Mouse (Mus musculus) hindbrain, postnatal 0 days (tissue): ENCODE data around the gene Car5a. TPM values are rescaled to one million over a fixed set of nuclear protein-coding genes. Genes with fewer than 3 reads are reported as not detected.

Source experiments
- ATAC-seq: fragments of 200-750 bp; cut with Nextera tagmentation; 2 replicates; pipeline ENCODE4 v1.8.0; 2017; ENCODE audit warnings: mild to moderate bottlenecking, moderate TSS enrichment, moderate library complexity
- DNase-seq: peaks from one replicate; pipeline ENCODE4 v3.0.0-alpha.2; 2015; ENCODE audit warnings: low spot score
- H3K27ac ChIP-seq: fragments of 300-500 bp; sonication (generic); 2 replicates; pipeline ENCODE4 v1.5.1; 2014; ENCODE audit warnings: mild to moderate bottlenecking
- H3K27me3 ChIP-seq: fragments of 300-500 bp; sonication (generic); 2 replicates; pipeline ENCODE4 v1.6.1; 2014; ENCODE audit warnings: low read length, mixed read lengths; ENCODE audit not compliant: insufficient read depth
- H3K36me3 ChIP-seq: fragments of 300-500 bp; sonication (generic); 2 replicates; pipeline ENCODE4 v1.6.1; 2014; ENCODE audit warnings: low read length, mixed read lengths; ENCODE audit not compliant: insufficient read depth
- H3K4me1 ChIP-seq: fragments of 300-500 bp; sonication (generic); 2 replicates; pipeline ENCODE4 v1.6.1; 2014; ENCODE audit warnings: antibody characterized with exemption, low read length, mixed read lengths; ENCODE audit not compliant: insufficient read depth
- H3K4me2 ChIP-seq: fragments of 300-500 bp; sonication (generic); 2 replicates; pipeline ENCODE4 v1.6.1; 2014; ENCODE audit warnings: low read depth, mild to moderate bottlenecking, low read length, moderate library complexity, mixed read lengths
- H3K4me3 ChIP-seq: fragments of 300-500 bp; sonication (generic); 2 replicates; pipeline ENCODE4 v1.5.1; 2014; ENCODE audit warnings: low read length
- H3K9ac ChIP-seq: fragments of 300-500 bp; sonication (generic); replicated peaks from 2 replicates; pipeline ENCODE4 v1.6.1; 2014; ENCODE audit warnings: mild to moderate bottlenecking, low read length, moderate library complexity, mixed read lengths
- H3K9me3 ChIP-seq: fragments of 300-500 bp; sonication (generic); 2 replicates; pipeline ENCODE4 v1.6.1; 2016; ENCODE audit warnings: low read length, mixed read lengths
- CTCF ChIP-seq: IDR thresholded peaks from 2 replicates; pipeline ENCODE4 v1.5.1; 2016; ENCODE audit warnings: antibody characterized with exemption, control low read depth, low read depth
- WGBS: fragments of 180-500 bp; shearing (Covaris S2); extraction: QIAGEN DNeasy Blood & Tissue Kit; methylation state at CpG from one replicate; pipeline ENCODE4 v1.1.7; 2014; 5-methylcytosine and 5-hydroxymethylcytosine counted together
- polyA plus RNA-seq: library from polyadenylated mRNA; unstranded; fragments of >200 nt; fragmentation: Nextera tagmentation; extraction: Ambion mirVana; gene quantifications from 2 replicates; pipeline ENCODE4 v1.2.1, GENCODE M21; 2015
- total RNA-seq: library from RNA; depleted of rRNA; stranded (reverse); fragments of >200 nt; gene quantifications from 2 replicates; pipeline ENCODE4 v1.2.3, GENCODE M21; 2014

Gene Car5a
- total and polyA plus RNA-seq, 2 experiments from 2014 or later: 0.23 to 0.42 TPM

DNA sequence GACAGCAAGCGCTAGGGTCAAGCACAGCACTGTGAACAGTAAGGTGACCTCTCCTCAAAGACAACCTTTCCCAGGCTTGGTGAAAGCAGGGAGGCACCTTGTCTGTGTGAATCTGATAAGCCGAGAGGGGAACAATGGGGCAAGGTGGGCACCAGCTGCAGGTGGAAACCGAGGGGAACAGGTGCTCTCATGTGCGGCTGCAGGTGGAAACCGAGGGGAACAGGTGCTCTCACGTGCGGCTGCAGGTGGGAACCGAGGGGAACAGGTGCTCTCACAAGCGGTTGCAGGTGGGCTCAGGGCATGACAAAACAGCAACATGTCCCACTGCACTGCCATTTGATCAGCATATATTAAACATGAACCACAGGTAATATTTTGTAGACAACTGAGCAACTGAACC, 47.5 kb downstream of the Car5a start:
- TF ChIP-seq CTCF: no peak
- ATAC-seq (no peak), DNase-seq (no peak)
- Histone ChIP-seq H3K9ac (peak overlapping the region; percentile 29; the same call in 1 of the 2 replicates), H3K4me2 (no peak overlapping the region), H3K4me3 (no peak overlapping the region), H3K4me1 (peaks cover 27% of the 10 kb centered on the region; the same call in 1 of the 2 replicates), H3K27me3 (no peaks in the 10 kb centered on the region), H3K27ac (peak overlapping the region; percentile 68; the same call in 1 of the 2 replicates), H3K36me3 (peaks cover 17% of the 10 kb centered on the region; the same call in 1 of the 2 replicates), H3K9me3 (no peaks in the 10 kb centered on the region)
- WGBS: 77% methylated on average over 9 of the region's 9 CpGs

DNA sequence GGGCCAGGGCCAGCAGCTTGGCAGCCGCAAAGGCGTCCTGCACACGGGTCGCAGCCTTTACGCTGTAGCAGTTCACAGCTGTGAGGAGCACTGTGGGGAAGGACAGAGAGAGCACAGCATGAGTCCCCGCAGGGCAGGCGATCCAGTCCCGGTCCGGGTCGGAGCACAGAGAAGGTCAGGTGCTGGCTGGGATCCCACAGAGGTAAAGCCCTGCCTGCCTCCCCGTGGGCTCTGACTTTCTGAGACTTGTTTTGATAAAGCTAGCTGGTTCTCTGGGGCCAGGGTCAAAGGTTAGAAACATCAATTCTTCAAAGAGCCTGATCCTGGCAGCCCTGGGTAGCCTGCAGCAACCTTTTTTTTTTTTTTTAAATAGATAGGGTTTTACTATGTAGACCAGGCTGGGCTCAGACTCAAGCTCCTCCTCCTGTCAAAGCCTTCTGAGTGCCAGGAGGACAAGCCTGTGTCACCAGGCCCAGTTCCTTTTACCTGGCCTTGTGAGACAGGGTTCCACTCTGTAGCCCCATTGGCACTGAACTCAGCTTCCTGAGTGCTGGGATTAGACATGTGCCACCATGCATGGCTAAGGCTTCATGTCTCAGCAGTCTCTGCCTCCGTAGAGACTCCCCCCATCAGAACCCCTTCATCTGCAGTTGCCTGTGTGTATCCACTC, 48.1 kb downstream of the Car5a start:
- 27% methylated on average over 12 of the region's 12 CpGs for WGBS
- Histone ChIP-seq H3K27ac (no peak overlapping the region), H3K36me3 (peaks cover 17% of the 10 kb centered on the region; the same call in 1 of the 2 replicates), H3K4me3 (no peak overlapping the region), H3K9me3 (no peaks in the 10 kb centered on the region), H3K4me1 (peaks cover 26% of the 10 kb centered on the region; the same call in 1 of the 2 replicates), H3K4me2 (0 out of 2 replicates have a peak overlapping the region, but pooled peaks have one; percentile 8), H3K9ac (no peak overlapping the region; the same call in 1 of the 2 replicates), H3K27me3 (no peaks in the 10 kb centered on the region)
- DNase-seq: no peak
- no peak for ATAC-seq
- no peak for TF ChIP-seq CTCF

- TF ChIP-seq CTCF: no peak
- Histone ChIP-seq H3K36me3 (peaks cover 17% of the 10 kb centered on the region; the same call in 1 of the 2 replicates), H3K27ac (no peak overlapping the region), H3K9ac (no peak overlapping the region; the same call in 1 of the 2 replicates), H3K9me3 (no peaks in the 10 kb centered on the region), H3K27me3 (no peaks in the 10 kb centered on the region), H3K4me2 (0 out of 2 replicates have a peak overlapping the region, but pooled peaks have one; percentile 8), H3K4me3 (no peak overlapping the region), H3K4me1 (peaks cover 24% of the 10 kb centered on the region; the same call in 1 of the 2 replicates)
- DNase-seq (peak; percentile 59), ATAC-seq (no peak)
- 49% methylated on average over 7 of the region's 7 CpGs for WGBS
Observed at GRCm38 (mm10) chr8:121895910-121896309, 48.8 kb downstream of the Car5a start.

DNA sequence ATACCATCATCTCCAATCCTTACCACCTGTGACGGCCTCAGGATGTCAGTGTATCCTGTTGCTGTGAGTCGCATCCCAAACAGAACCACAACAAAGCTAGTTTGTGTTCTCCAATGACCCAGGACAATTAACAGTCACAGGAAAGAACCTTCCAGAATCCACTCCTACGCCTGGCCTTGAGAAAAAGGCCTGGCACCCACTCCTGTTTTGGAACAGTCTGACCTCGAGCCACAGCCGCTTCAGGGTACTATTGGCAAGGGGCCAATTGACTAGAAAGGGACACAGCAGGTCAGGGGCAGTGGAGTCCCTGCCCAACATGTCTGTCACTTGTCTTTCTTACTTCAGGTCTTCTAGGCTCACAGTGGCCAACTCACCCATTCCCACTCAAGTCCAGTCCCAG, 51.8 kb downstream of the Car5a start:
- Histone ChIP-seq H3K4me1 (peaks cover 15% of the 10 kb centered on the region; the same call in 1 of the 2 replicates), H3K9me3 (no peaks in the 10 kb centered on the region), H3K27ac (no peak overlapping the region), H3K4me2 (no peak overlapping the region), H3K4me3 (no peak overlapping the region), H3K27me3 (no peaks in the 10 kb centered on the region), H3K36me3 (peaks cover 21% of the 10 kb centered on the region; the same call in 1 of the 2 replicates), H3K9ac (no peak overlapping the region)
- ATAC-seq: peak; percentile 30; the same call in 1 of the 2 replicates
- WGBS: 51% methylated on average over 5 of the region's 5 CpGs
- peak; percentile 53 for DNase-seq
- no peak for TF ChIP-seq CTCF

- no peak for TF ChIP-seq CTCF
- Histone ChIP-seq H3K36me3 (peaks cover 35% of the 10 kb centered on the region), H3K27ac (no peak overlapping the region), H3K27me3 (no peaks in the 10 kb centered on the region), H3K4me2 (no peak overlapping the region), H3K4me1 (no peaks in the 10 kb centered on the region; the same call in 1 of the 2 replicates), H3K9me3 (no peaks in the 10 kb centered on the region), H3K9ac (no peak overlapping the region), H3K4me3 (no peak overlapping the region)
- WGBS: 74% methylated on average over 15 of the region's 15 CpGs
- ATAC-seq: no peak
- no peak for DNase-seq
Observed at GRCm38 (mm10) chr8:121889810-121890785, 54.6 kb downstream of the Car5a start.

GRCm38 (mm10) chr8:121889317-121889716, 55.4 kb downstream of the Car5a start:
- H3K9ac ChIP-seq: no peak overlapping the region
- peaks cover 36% of the 10 kb centered on the region for H3K36me3 ChIP-seq
- no peak for TF ChIP-seq CTCF
- H3K4me1 ChIP-seq: peaks cover 2% of the 10 kb centered on the region; the same call in 1 of the 2 replicates
- no peaks in the 10 kb centered on the region for H3K27me3 ChIP-seq
- DNase-seq (no peak), ATAC-seq (no peak)
- H3K4me2 ChIP-seq: no peak overlapping the region
- no peak overlapping the region for H3K4me3 ChIP-seq
- no peaks in the 10 kb centered on the region for H3K9me3 ChIP-seq
- no peak overlapping the region for H3K27ac ChIP-seq
- 100% methylated on average over 1 of the region's 1 CpGs for WGBS
